Mouse (Mus musculus) liver, embryonic 14.5 days (tissue): ENCODE results near the gene Mtmr2. TPM values are rescaled to one million over a fixed set of nuclear protein-coding genes. Genes with fewer than 3 reads are reported as not detected.

Source experiments
- ATAC-seq: fragments of 200-750 bp; cut with Nextera tagmentation; 2 replicates; pipeline ENCODE4 v1.8.0; 2017; ENCODE audit warnings: moderate number of reproducible peaks, mild to moderate bottlenecking, moderate library complexity; ENCODE audit not compliant: insufficient read depth
- DNase-seq, 3 experiments: peaks; one replicate each; pipeline ENCODE4 v3.0.0-alpha.2; 2012 to 2013; ENCODE audit warnings: low read depth in 3 of 3, low spot score in 3 of 3
- H3K27ac ChIP-seq: fragments of 300-500 bp; sonication (generic); 2 replicates; pipeline ENCODE4 v1.5.1; 2014; ENCODE audit warnings: moderate library complexity, mild to moderate bottlenecking, control low read depth, inconsistent platforms
- H3K27me3 ChIP-seq: fragments of 300-500 bp; sonication (generic); 2 replicates; pipeline ENCODE4 v1.6.1; 2014; ENCODE audit warnings: mild to moderate bottlenecking, low read length, moderate library complexity; ENCODE audit not compliant: control insufficient read depth, insufficient read depth
- H3K36me3 ChIP-seq: fragments of 300-500 bp; sonication (generic); replicated peaks from 2 replicates; pipeline ENCODE4 v1.6.1; 2014; ENCODE audit warnings: low read depth; ENCODE audit not compliant: control insufficient read depth, insufficient read depth
- H3K4me1 ChIP-seq, 2 experiments: fragments of 200-500 bp in 1 of 2; fragments of 300-500 bp in 1 of 2; sonication (generic) in 1 of 2; replicated peaks; 2 replicates each; pipeline ENCODE4 v1.6.1; 2012 to 2014; ENCODE audit warnings: antibody characterized with exemption in 1 of 2, inconsistent platforms in 1 of 2, low read length in 1 of 2; ENCODE audit not compliant: control insufficient read depth in 2 of 2, insufficient read depth in 2 of 2
- H3K4me2 ChIP-seq: fragments of 300-500 bp; sonication (generic); 2 replicates; pipeline ENCODE4 v1.6.1; 2014; ENCODE audit warnings: low read depth, mild to moderate bottlenecking, control low read depth, moderate library complexity
- H3K4me3 ChIP-seq, 2 experiments: fragments of 200-500 bp in 1 of 2; fragments of 300-500 bp in 1 of 2; sonication (generic) in 1 of 2; 2 replicates each; pipeline ENCODE4 v1.5.1; 2012 to 2014; ENCODE audit warnings: low read depth in 2 of 2, low read length in 2 of 2, mild to moderate bottlenecking in 2 of 2, control low read depth in 1 of 2, inconsistent platforms in 1 of 2, moderate library complexity in 1 of 2; ENCODE audit not compliant: insufficient read depth in 1 of 2
- H3K9ac ChIP-seq: fragments of 300-500 bp; sonication (generic); replicated peaks from 2 replicates; pipeline ENCODE4 v1.6.1; 2014; ENCODE audit warnings: mild to moderate bottlenecking, control low read depth, moderate library complexity
- H3K9me3 ChIP-seq: fragments of 300-500 bp; sonication (generic); 2 replicates; pipeline ENCODE4 v1.6.1; 2016; ENCODE audit warnings: low read length, mixed read lengths; ENCODE audit not compliant: control insufficient read depth
- CTCF ChIP-seq: IDR thresholded peaks from 2 replicates; pipeline ENCODE4 v1.5.1; 2016; ENCODE audit warnings: antibody characterized with exemption, low read depth, control low read depth
- EP300 ChIP-seq: IDR thresholded peaks from 2 replicates; pipeline ENCODE4 v1.6.1; 2016; ENCODE audit warnings: antibody characterized with exemption, low read depth
- WGBS: fragments of 180-500 bp; shearing (Covaris S2); extraction: QIAGEN DNeasy Blood & Tissue Kit; methylation state at CpG from one replicate; pipeline ENCODE4 v1.1.7; 2014; ENCODE audit not compliant: insufficient replicate concordance; 5-methylcytosine and 5-hydroxymethylcytosine counted together
- polyA plus RNA-seq, 2 experiments: library from polyadenylated mRNA; depleted of rRNA in 1 of 2; stranded (reverse) in 1 of 2; unstranded in 1 of 2; fragments of >200 nt; fragmentation: Nextera tagmentation in 1 of 2; extraction: Ambion mirVana in 1 of 2; gene quantifications; 2 replicates each; pipeline versions ENCODE4 v1.2.1 to v1.2.3; 2012 to 2014

Mtmr2 gene
- polyA plus RNA-seq, 2 experiments = 5.9 to 18.1 TPM

- peak overlapping the region; percentile 79 for H3K4me2 ChIP-seq
- 1% methylated on average over 60 of the region's 60 CpGs for WGBS
- peak; percentile 83 to 87 (median 86) for DNase-seq
- H3K9me3 ChIP-seq = no peaks in the 10 kb centered on the region
- H3K9ac ChIP-seq = peak overlapping the region; percentile 96
- no peaks in the 10 kb centered on the region for H3K27me3 ChIP-seq
- H3K27ac ChIP-seq = peak overlapping the region; percentile 82
- TF ChIP-seq EP300 = no peak
- no peak for TF ChIP-seq CTCF
- no peaks in the 10 kb centered on the region for H3K36me3 ChIP-seq
- peak overlapping the region; percentile 81 to 97 for H3K4me3 ChIP-seq
- ATAC-seq = peak; percentile 98
- peaks cover 6 to 7% of the 10 kb centered on the region in 2 experiments for H3K4me1 ChIP-seq
Measured at GRCm38 (mm10) chr9:13748798-13749674, 826 bp downstream of the Mtmr2 start.

GRCm38 (mm10) chr9:13749675-13749998 is 1.4 kb downstream of the Mtmr2 start:
- H3K27me3 ChIP-seq = no peaks in the 10 kb centered on the region
- DNase-seq (peak in 2 of 3 experiments; percentile 7 to 34), ATAC-seq (peak; percentile 12; the same call in 1 of the 2 replicates)
- under 1% methylated on average over 7 of the region's 7 CpGs for WGBS
- H3K36me3 ChIP-seq = no peaks in the 10 kb centered on the region
- H3K4me1 ChIP-seq = peaks cover 6 to 7% of the 10 kb centered on the region in 2 experiments
- H3K27ac ChIP-seq = peak overlapping the region; percentile 82
- peak overlapping the region; percentile 96 for H3K9ac ChIP-seq
- peak overlapping the region; percentile 79 for H3K4me2 ChIP-seq
- H3K9me3 ChIP-seq = no peaks in the 10 kb centered on the region
- TF ChIP-seq CTCF (no peak), EP300 (no peak)
- peak overlapping the region; percentile 81 to 97 for H3K4me3 ChIP-seq

- TF ChIP-seq CTCF (no peak), EP300 (no peak)
- peaks cover 6 to 7% of the 10 kb centered on the region in 2 experiments for H3K4me1 ChIP-seq
- H3K9me3 ChIP-seq = no peaks in the 10 kb centered on the region
- H3K27me3 ChIP-seq = no peaks in the 10 kb centered on the region
- H3K4me3 ChIP-seq = no peak overlapping the region
- no peak overlapping the region for H3K27ac ChIP-seq
- no peak for DNase-seq
- H3K36me3 ChIP-seq = no peaks in the 10 kb centered on the region
- 73% methylated on average over 4 of the region's 4 CpGs for WGBS
- no peak overlapping the region for H3K9ac ChIP-seq
- no peak for ATAC-seq
- H3K4me2 ChIP-seq = no peak overlapping the region
Measured at GRCm38 (mm10) chr9:13752543-13752942, 4.3 kb downstream of the Mtmr2 start.

DNA sequence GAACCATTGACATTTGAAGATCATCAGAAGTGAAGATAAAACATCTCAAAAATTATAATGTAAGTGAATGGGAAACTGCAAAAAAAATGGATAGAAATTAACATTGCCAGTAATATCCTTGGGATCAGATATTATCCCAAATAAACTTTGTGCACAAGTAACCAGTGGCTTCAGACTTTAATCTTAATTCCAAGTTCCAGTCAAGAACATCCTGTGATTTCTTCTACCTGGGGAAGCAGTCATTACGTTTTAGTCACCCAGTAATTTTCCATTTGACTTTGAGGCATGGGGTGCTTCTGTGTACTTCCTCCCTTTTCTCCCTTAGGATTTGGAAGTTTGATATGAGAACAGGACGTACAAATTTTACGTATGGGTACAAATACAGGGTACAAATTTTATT is 12.2 kb downstream of the Mtmr2 start:
- no peak overlapping the region for H3K4me2 ChIP-seq
- H3K4me3 ChIP-seq = no peak overlapping the region
- no peaks in the 10 kb centered on the region for H3K27me3 ChIP-seq
- no peak overlapping the region for H3K27ac ChIP-seq
- no peaks in the 10 kb centered on the region for H3K4me1 ChIP-seq
- no peak for ATAC-seq
- no peaks in the 10 kb centered on the region for H3K36me3 ChIP-seq
- no peak overlapping the region for H3K9ac ChIP-seq
- 69% methylated on average over 3 of the region's 3 CpGs for WGBS
- no peak for TF ChIP-seq CTCF
- TF ChIP-seq EP300 = no peak
- DNase-seq = no peak
- no peaks in the 10 kb centered on the region for H3K9me3 ChIP-seq

DNA sequence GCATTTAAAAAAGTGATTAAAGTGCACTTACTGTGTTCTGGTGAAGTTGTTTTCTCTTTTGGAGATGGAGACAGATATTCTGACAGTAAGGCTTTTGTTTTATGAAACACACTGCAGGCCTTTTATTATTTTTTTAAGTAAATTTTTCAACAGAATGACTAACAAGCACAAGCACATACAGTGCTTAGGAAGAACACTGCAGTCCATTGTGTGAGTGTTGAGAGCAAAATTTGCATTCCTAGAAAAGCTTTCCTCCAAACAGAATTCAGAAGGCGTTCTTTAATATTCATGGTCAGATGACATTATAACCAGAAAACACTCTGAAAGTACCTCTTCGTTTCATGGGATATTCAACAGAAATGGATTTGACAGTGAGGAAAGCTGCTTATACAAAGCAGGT is 17.4 kb downstream of the Mtmr2 start:
- Histone ChIP-seq H3K27ac (no peak overlapping the region), H3K4me3 (no peak overlapping the region), H3K9ac (no peak overlapping the region), H3K36me3 (no peaks in the 10 kb centered on the region), H3K4me1 (no peaks in the 10 kb centered on the region), H3K4me2 (no peak overlapping the region), H3K9me3 (no peaks in the 10 kb centered on the region), H3K27me3 (no peaks in the 10 kb centered on the region)
- TF ChIP-seq CTCF (no peak), EP300 (no peak)
- DNase-seq (no peak), ATAC-seq (no peak)
- WGBS = 78% methylated on average over 2 of the region's 2 CpGs
